Mouse (Mus musculus) embryo, embryonic 10 days (tissue): ENCODE data around the gene Trim11.
"Not testable (repeated sequence)": the region's sequence is repeated elsewhere in the genome, so short reads cannot be mapped to it uniquely, and the experiment has no call there.

Source experiments
- DNase-seq: peaks from one replicate; pipeline ENCODE4 v3.0.0-alpha.2; 2015; ENCODE audit warnings: low spot score

The Trim11 gene

GRCm38 (mm10) chr11:58978027-58978705 is at the start of gene Trim11:
Gene Trim11, plus strand, starts transcription at chr11:58978093.
- peak; percentile 85 for DNase-seq

- no peak for DNase-seq
Observed at GRCm38 (mm10) chr11:58929055-58929454, 48.8 kb upstream of the Trim11 start.

GRCm38 (mm10) chr11:58929641-58930040 is 48.3 kb upstream of the Trim11 start:
- DNase-seq, result no peak

- DNase-seq, result no peak
Observed at GRCm38 (mm10) chr11:58930254-58930653, 47.6 kb upstream of the Trim11 start.

GRCm38 (mm10) chr11:58931576-58931975 is 46.3 kb upstream of the Trim11 start:
- DNase-seq, result no peak

- DNase-seq, result peak; percentile 72
Observed at GRCm38 (mm10) chr11:58937909-58938308, 40.0 kb upstream of the Trim11 start.

GRCm38 (mm10) chr11:58938322-58939087 is 39.4 kb upstream of the Trim11 start, which contains the start of gene Rnf187:
Gene Rnf187, minus strand, starts transcription at chr11:58938916.
- peak; percentile 97 for DNase-seq

- no peak for DNase-seq
Observed at GRCm38 (mm10) chr11:58939088-58939439, 38.8 kb upstream of the Trim11 start.

GRCm38 (mm10) chr11:58944136-58944535 is 33.8 kb upstream of the Trim11 start:
- DNase-seq, result no peak

GRCm38 (mm10) chr11:58947306-58947705 is 30.6 kb upstream of the Trim11 start:
- DNase-seq, result no peak

GRCm38 (mm10) chr11:58947798-58948528 is 29.9 kb upstream of the Trim11 start:
- DNase-seq, result no peak

GRCm38 (mm10) chr11:58948542-58949479 is 29.1 kb upstream of the Trim11 start, which contains the start of gene Hist3h2ba:
Gene Hist3h2ba, plus strand, starts transcription at chr11:58948920.
- DNase-seq, result peak; percentile 85

- peak; percentile 80 for DNase-seq
Observed at GRCm38 (mm10) chr11:58949480-58950431, 28.1 kb upstream of the Trim11 start.

- no peak for DNase-seq
Observed at GRCm38 (mm10) chr11:58951210-58951609, 26.7 kb upstream of the Trim11 start.

- peak; percentile 67 for DNase-seq
Observed at GRCm38 (mm10) chr11:58953351-58954169, 24.3 kb upstream of the Trim11 start.

GRCm38 (mm10) chr11:58954170-58954419 is 23.8 kb upstream of the Trim11 start:
- not testable (repeated sequence) for DNase-seq

GRCm38 (mm10) chr11:58954420-58955142 is 23.3 kb upstream of the Trim11 start, which contains the start of the genes Hist3h2a and Trim17:
Gene Hist3h2a, plus strand, starts transcription at chr11:58954685.
Gene Trim17, plus strand, starts transcription at chr11:58954685.
- DNase-seq, result peak; percentile 98

- no peak for DNase-seq
Observed at GRCm38 (mm10) chr11:58955143-58955867, 22.6 kb upstream of the Trim11 start.
